Mouse (Mus musculus): ENCODE data around the gene Pkp3.
A peak's percentile ranks its signal among the peaks of the same experiment; 100 is the strongest.

Pkp3 gene

GRCm38 (mm10) chr7:141056976-141057375 is 21.0 kb upstream of the Pkp3 start:
- peak; percentile 84 for DNase-seq (ENCODE audit: low read depth, low spot score)

GRCm38 (mm10) chr7:141057541-141057940 is 20.5 kb upstream of the Pkp3 start:
- no peak for DNase-seq (ENCODE audit: low read depth, low spot score)

GRCm38 (mm10) chr7:141058601-141059341 is 19.2 kb upstream of the Pkp3 start:
- no peak for DNase-seq (ENCODE audit: low read depth, low spot score)

GRCm38 (mm10) chr7:141059929-141060328 is 18.1 kb upstream of the Pkp3 start:
- DNase-seq (ENCODE audit: low read depth, low spot score), result peak; percentile 43

GRCm38 (mm10) chr7:141060426-141061242 is 17.4 kb upstream of the Pkp3 start, which contains the start of gene B4galnt4:
Gene B4galnt4 (plus strand): TSS chr7:141061104.
- peak; percentile 89 for DNase-seq (ENCODE audit: low read depth, low spot score)

GRCm38 (mm10) chr7:141061269-141061692 is 16.7 kb upstream of the Pkp3 start:
- DNase-seq (ENCODE audit: low read depth, low spot score), result peak; percentile 43

GRCm38 (mm10) chr7:141062525-141062924 is 15.5 kb upstream of the Pkp3 start:
- no peak for DNase-seq (ENCODE audit: low read depth, low spot score)

- DNase-seq (ENCODE audit: low read depth, low spot score), result no peak
Measured at GRCm38 (mm10) chr7:141063353-141063752, 14.7 kb upstream of the Pkp3 start.

- peak; percentile 68 for DNase-seq (ENCODE audit: low read depth, low spot score)
Measured at GRCm38 (mm10) chr7:141064175-141064574, 13.8 kb upstream of the Pkp3 start.

GRCm38 (mm10) chr7:141064576-141064975 is 13.4 kb upstream of the Pkp3 start:
- DNase-seq (ENCODE audit: low read depth, low spot score), result no peak

- DNase-seq (ENCODE audit: low read depth, low spot score), result no peak
Measured at GRCm38 (mm10) chr7:141068351-141068750, 9.7 kb upstream of the Pkp3 start.

GRCm38 (mm10) chr7:141070058-141070862 is 7.8 kb upstream of the Pkp3 start:
- DNase-seq (ENCODE audit: low read depth, low spot score), result peak; percentile 93

GRCm38 (mm10) chr7:141072017-141072745 is 5.8 kb upstream of the Pkp3 start:
- DNase-seq (ENCODE audit: low read depth, low spot score), result peak; percentile 70

- no peak for DNase-seq (ENCODE audit: low read depth, low spot score)
Measured at GRCm38 (mm10) chr7:141073782-141074181, 4.2 kb upstream of the Pkp3 start.

- DNase-seq (ENCODE audit: low read depth, low spot score), result no peak
Measured at GRCm38 (mm10) chr7:141078876-141079275, 858 bp downstream of the Pkp3 start.

GRCm38 (mm10) chr7:141079481-141080449 is 1.7 kb downstream of the Pkp3 start:
- no peak for DNase-seq (ENCODE audit: low read depth, low spot score)

GRCm38 (mm10) chr7:141087894-141088293 is 9.9 kb downstream of the Pkp3 start:
- DNase-seq (ENCODE audit: low read depth, low spot score), result peak; percentile 64

GRCm38 (mm10) chr7:141088473-141088872 is 10.5 kb downstream of the Pkp3 start:
- no peak for DNase-seq (ENCODE audit: low read depth, low spot score)

- DNase-seq (ENCODE audit: low read depth, low spot score), result no peak
Measured at GRCm38 (mm10) chr7:141090228-141090627, 12.2 kb downstream of the Pkp3 start.
